Mouse (Mus musculus): ENCODE results near the gene Mas1.

GRCm38 (mm10) chr17:12909361-12910280 lies 41.7 kb upstream of the Mas1 start, which contains the start of gene Pnldc1:
- TF ChIP-seq ZNF384 (IDR thresholded peaks at IDR 0.05; ENCODE audit: low read depth, low read length) (no peak), ZC3H11A (IDR thresholded peaks at IDR 0.05; ENCODE audit: borderline replicate concordance, low read depth, low read length) (no peak)
